Mouse (Mus musculus): ENCODE measurements at regions not wholly inside any gene's neighbourhood (a gene's known extent, or its start where the extent isn't known, plus 50 kb on each side); places are given as distances from the start of the nearest gene placed in this dataset.

- no peak for DNase-seq
Observed at GRCm38 (mm10) chr15:27137580-27137979, 242.2 kb upstream of the Fbxl7 start.

- no peak for DNase-seq
Observed at GRCm38 (mm10) chr15:27145860-27146259, 250.5 kb upstream of the Fbxl7 start.

GRCm38 (mm10) chr15:27160986-27161385 lies 265.6 kb upstream of the Fbxl7 start:
- no peak for DNase-seq

GRCm38 (mm10) chr15:27167484-27167883 lies 272.1 kb upstream of the Fbxl7 start:
- DNase-seq = no peak

- DNase-seq = no peak
Observed at GRCm38 (mm10) chr15:27169846-27170245, 274.5 kb upstream of the Fbxl7 start.

- no peak for DNase-seq
Observed at GRCm38 (mm10) chr15:27173506-27173905, 278.1 kb upstream of the Fbxl7 start.

- no peak for DNase-seq
Observed at GRCm38 (mm10) chr15:27178084-27178935, 282.9 kb upstream of the Fbxl7 start.

- DNase-seq = peak; percentile 62
Observed at GRCm38 (mm10) chr15:27189699-27190098, 276.8 kb upstream of the Ank start.

- no peak for DNase-seq
Observed at GRCm38 (mm10) chr15:27201513-27201912, 265.0 kb upstream of the Ank start.

- no peak for DNase-seq
Observed at GRCm38 (mm10) chr15:27204888-27205287, 261.6 kb upstream of the Ank start.

GRCm38 (mm10) chr15:27207446-27207845 lies 259.0 kb upstream of the Ank start:
- no peak for DNase-seq

GRCm38 (mm10) chr15:27216387-27216786 lies 250.1 kb upstream of the Ank start:
- DNase-seq = no peak

GRCm38 (mm10) chr15:27219126-27219738 lies 247.2 kb upstream of the Ank start:
- DNase-seq = no peak

GRCm38 (mm10) chr15:27223610-27224511 lies 242.6 kb upstream of the Ank start:
- no peak for DNase-seq

GRCm38 (mm10) chr15:27224512-27224850 lies 242.0 kb upstream of the Ank start:
- no peak for DNase-seq

GRCm38 (mm10) chr15:27232804-27233203 lies 233.7 kb upstream of the Ank start:
- no peak for DNase-seq

GRCm38 (mm10) chr15:27234770-27235169 lies 231.7 kb upstream of the Ank start:
- peak; percentile 77 for DNase-seq

- DNase-seq = no peak
Observed at GRCm38 (mm10) chr15:27238301-27238700, 228.2 kb upstream of the Ank start.

GRCm38 (mm10) chr15:27246302-27246701 lies 220.2 kb upstream of the Ank start:
- peak; percentile 56 for DNase-seq

- peak; percentile 9 for DNase-seq
Observed at GRCm38 (mm10) chr15:27258984-27259853, 207.3 kb upstream of the Ank start.

- DNase-seq = no peak
Observed at GRCm38 (mm10) chr15:27259854-27260191, 206.7 kb upstream of the Ank start.

GRCm38 (mm10) chr15:27270203-27270602 lies 196.3 kb upstream of the Ank start:
- DNase-seq = no peak

All from adrenal gland, postnatal 14 days (tissue).